Mouse (Mus musculus) ES-E14 (cell line): ENCODE measurements around the gene Inpp5f.

Experiments
- CHD2 ChIP-seq: IDR thresholded peaks from 2 replicates; pipeline ENCODE4 v1.6.1; 2014; ENCODE audit warnings: mild to moderate bottlenecking, low read depth, low read length, inconsistent platforms
- MAFK ChIP-seq: IDR thresholded peaks from 2 replicates; pipeline ENCODE4 v1.6.1; 2014; ENCODE audit warnings: mild to moderate bottlenecking, low read depth, low read length, inconsistent platforms; ENCODE audit not compliant: insufficient read depth
- ZC3H11A ChIP-seq: IDR thresholded peaks from 2 replicates; pipeline ENCODE4 v1.6.1; 2012; ENCODE audit warnings: low read depth, mild to moderate bottlenecking, inconsistent platforms, low read length, borderline replicate concordance

GRCm38 (mm10) chr7:128687821-128688564, 76.9 kb downstream of the Inpp5f start:
- TF ChIP-seq CHD2 (no peak), ZC3H11A (no peak), MAFK (no peak)
